8 mouse cellular contexts compared by ENCODE assay signal in genomic region chr11:114468394-114468793, GRCm38 (mm10).
DNase-seq lines count a peak whose midpoint lies in the region; ATAC-seq and TF ChIP-seq lines count a peak whose summit lies in the region.

No protein-coding gene starts in this region.

- peaks cover 49% of the 10 kb centered on the region for H3K4me1 ChIP-seq in hindbrain, embryonic 10.5 days (replicated peaks)
- peaks cover 26% of the 10 kb centered on the region for H3K4me1 ChIP-seq in lung, embryonic 16.5 days (replicated peaks; ENCODE audit: control insufficient read depth, insufficient read depth, low read length)

- DNase-seq in adrenal gland, adult 18-20 months (ENCODE audit: low spot score in 2 of 2), result peak; percentile 38 to 44
- DNase-seq in cerebellum, postnatal 25 days, result peak; percentile 48 to 72
- peak; percentile 74 for DNase-seq in gastrocnemius, adult 2 months
- DNase-seq in hindbrain, embryonic 10.5 days (ENCODE audit: low spot score), result peak; percentile 61
- DNase-seq in layer of hippocampus, adult 2 months (ENCODE audit: low spot score in 2 of 2), result peak; percentile 77 to 79
- peak; percentile 77 for DNase-seq in right cerebral cortex, adult 18-20 months
- DNase-seq in natural killer cell, adult 2 months (ENCODE audit: low spot score in 2 of 2), result no peak

- peak overlapping the region; percentile 40 for H3K4me3 ChIP-seq in gastrocnemius, adult 2 months
- peak overlapping the region; percentile 23; the same call in 1 of the 2 replicates for H3K4me3 ChIP-seq in hindbrain, embryonic 10.5 days
- H3K4me3 ChIP-seq in layer of hippocampus, adult 2 months, result no peak overlapping the region; the same call in 1 of the 2 replicates
- no peak overlapping the region for H3K4me3 ChIP-seq in lung, embryonic 16.5 days (ENCODE audit: low read length)

- H3K9ac ChIP-seq in lung, embryonic 16.5 days (ENCODE audit: low read length), result no peak overlapping the region

- H3K36me3 ChIP-seq in hindbrain, embryonic 10.5 days, result no peaks in the 10 kb centered on the region
- H3K36me3 ChIP-seq in lung, embryonic 16.5 days (ENCODE audit: control insufficient read depth, insufficient read depth, low read length), result no peaks in the 10 kb centered on the region

- no peak for TF ChIP-seq CTCF in gastrocnemius, adult 2 months (IDR thresholded peaks at IDR 0.05)
- peak; percentile 17 for TF ChIP-seq CTCF in layer of hippocampus, adult 2 months (conservative IDR thresholded peaks at IDR 0.05)

- peaks cover 74% of the 10 kb centered on the region for H3K27me3 ChIP-seq in hindbrain, embryonic 10.5 days (ENCODE audit: insufficient read depth, poor library complexity, severe bottlenecking)
- H3K27me3 ChIP-seq in lung, embryonic 16.5 days (ENCODE audit: control insufficient read depth, insufficient read depth, low read depth, low read length), result peaks cover 8% of the 10 kb centered on the region; the same call in 1 of the 2 replicates

- 0 out of 2 replicates have a peak overlapping the region, but pooled peaks have one; percentile 28 for H3K27ac ChIP-seq in gastrocnemius, adult 2 months
- H3K27ac ChIP-seq in hindbrain, embryonic 10.5 days, result peak overlapping the region; percentile 70
- H3K27ac ChIP-seq in layer of hippocampus, adult 2 months, result peak overlapping the region; percentile 77
- peak overlapping the region; percentile 92 for H3K27ac ChIP-seq in lung, embryonic 16.5 days (ENCODE audit: low read length)

- ATAC-seq in lung, embryonic 16.5 days (ENCODE audit: low read depth), result peak; percentile 88

- intact Hi-C loops in gastrocnemius, adult 2 months (cut with DNase I), result no loop called here

- no peaks in the 10 kb centered on the region for H3K9me3 ChIP-seq in hindbrain, embryonic 10.5 days
- H3K9me3 ChIP-seq in lung, embryonic 16.5 days (ENCODE audit: control insufficient read depth, low read length), result no peaks in the 10 kb centered on the region

- peak overlapping the region; percentile 39 for H3K4me2 ChIP-seq in lung, embryonic 16.5 days (ENCODE audit: low read depth, low read length)

- WGBS in hindbrain, embryonic 10.5 days, result 2% methylated on average over 8 of the region's 8 CpGs
- WGBS in lung, embryonic 16.5 days, result 0% methylated on average over 8 of the region's 8 CpGs

Comparison
In these comparisons a context has a peak if more than half of its experiments do, and no peak if none do; other contexts are left out.
1. DNase-seq: peak in adrenal gland, adult 18-20 months (2 of 2), cerebellum, postnatal 25 days (2 of 2), gastrocnemius, adult 2 months (single experiment), hindbrain, embryonic 10.5 days (single experiment), layer of hippocampus, adult 2 months (2 of 2) and right cerebral cortex, adult 18-20 months (single experiment); none in natural killer cell, adult 2 months (0 of 2).
2. H3K27ac ChIP-seq: peak in every context shown above with its lines; median percentile 92 in lung, embryonic 16.5 days; 77 in layer of hippocampus, adult 2 months; 70 in hindbrain, embryonic 10.5 days; 28 in gastrocnemius, adult 2 months.
3. H3K4me3 ChIP-seq: peak in gastrocnemius, adult 2 months (single experiment) and hindbrain, embryonic 10.5 days (single experiment); none in layer of hippocampus, adult 2 months (single experiment) and lung, embryonic 16.5 days (single experiment).